Comparison of ENCODE assay signal across 9 mouse cellular contexts in the genomic region with DNA sequence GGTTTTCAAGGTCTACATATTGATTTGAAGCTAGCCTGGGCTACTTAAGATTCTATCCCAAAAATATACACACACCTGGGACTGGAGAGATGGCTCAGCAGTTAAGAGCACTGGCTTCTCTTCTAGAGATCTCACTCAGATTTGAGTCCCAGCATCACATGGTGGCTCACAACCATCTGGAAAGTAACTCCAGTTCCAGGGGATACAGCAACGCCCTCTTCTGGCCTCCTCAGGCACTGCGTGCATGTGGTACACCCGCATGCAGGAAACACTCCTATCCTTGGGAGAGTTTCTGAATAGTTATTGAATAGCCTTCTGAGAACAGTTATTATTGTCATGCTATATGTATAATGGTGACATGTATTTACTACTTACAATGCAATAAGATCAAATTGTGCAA. TPM values are rescaled to one million over a fixed set of nuclear protein-coding genes. Genes with fewer than 3 reads are reported as not detected.
DNase-seq lines count a peak whose midpoint lies in the region; ATAC-seq and TF ChIP-seq lines count a peak whose summit lies in the region.
"Had no signal": no experiment of that assay in that cellular context is flagged by ENCODE, and none has a peak within 500 bp of the region (broad histone marks: within the 10 kb centered on the region; RNA-seq: fewer than 3 reads in every experiment).

No protein-coding gene starts in this region.

- no peak for ATAC-seq in activated CD4-positive, CD25-positive, alpha-beta regulatory T cell, adult 4 months

- peak overlapping the region; percentile 45 for H3K27ac ChIP-seq in left cerebral cortex, adult 2 months
- H3K27ac ChIP-seq: embryonic facial prominence, embryonic 10.5 days; liver, embryonic 15.5 days had no signal

- H3K4me3 ChIP-seq in left cerebral cortex, adult 2 months = no peak overlapping the region
- H3K4me3 ChIP-seq: embryonic facial prominence, embryonic 10.5 days had no signal

- TF ChIP-seq CTCF in left cerebral cortex, adult 2 months (IDR thresholded peaks at IDR 0.05) = peak; percentile 25

- intact Hi-C loops in left cerebral cortex, adult 2 months (cut with DNase I) = no loop called here

- DNase-seq in left cerebral cortex, adult 2 months (ENCODE audit: extremely low spot score in 1 of 2, low spot score in 2 of 2) = no peak
- DNase-seq in left cerebral cortex, adult 8-10 months (ENCODE audit: low spot score in 2 of 2) = no peak
- DNase-seq in thymus, postnatal 0 days (ENCODE audit: low spot score) = peak; percentile 27
- no peak for DNase-seq in thymus, adult 18-20 months
- peak; percentile 40 for DNase-seq in NIH3T3 (ENCODE audit: low read depth)
- DNase-seq in thymus, postnatal 4 days = peak; percentile 60

RNA-seq across cellular contexts. Expression of a gene that starts 29.5 kb away (rescaled TPM):
- 10 to 100 TPM; 69.9 to 74.0 TPM for total RNA-seq in left cerebral cortex, adult 2 months (2021)
- total RNA-seq in left cerebral cortex, adult 8-10 months (2022) = 10 to 100 TPM; 52.0 to 52.9 (median 52.4) TPM
- 2.1 and 2.2 TPM in 2 replicates for polyA plus RNA-seq in thymus, postnatal 0 days (2015; fragmentation: Nextera tagmentation; extraction: Ambion mirVana)
- under 1 TPM in 1 of 2 experiments, not detected in 1; 0.85 TPM for polyA plus RNA-seq in activated CD4-positive, CD25-positive, alpha-beta regulatory T cell, adult 4 months (2017; shearing (Covaris generic))

Comparison
In these comparisons a context has a peak if more than half of its experiments do, and no peak if none do; other contexts are left out.
1. DNase-seq: peak in thymus, postnatal 0 days (single experiment), NIH3T3 (single experiment) and thymus, postnatal 4 days (single experiment); none in left cerebral cortex, adult 2 months (0 of 2), left cerebral cortex, adult 8-10 months (0 of 2) and thymus, adult 18-20 months (0 of 2).